Mouse (Mus musculus): ENCODE measurements around the gene Rimbp3.
"Not testable (repeated sequence)": the region's sequence is repeated elsewhere in the genome, so short reads cannot be mapped to it uniquely, and the experiment has no call there.

The Rimbp3 gene

GRCm38 (mm10) chr16:17208389-17209361 lies at the start of gene Rimbp3:
Gene Rimbp3, plus strand, starts transcription at chr16:17208603.
- DNase-seq: peak; percentile 82 to 89

DNA sequence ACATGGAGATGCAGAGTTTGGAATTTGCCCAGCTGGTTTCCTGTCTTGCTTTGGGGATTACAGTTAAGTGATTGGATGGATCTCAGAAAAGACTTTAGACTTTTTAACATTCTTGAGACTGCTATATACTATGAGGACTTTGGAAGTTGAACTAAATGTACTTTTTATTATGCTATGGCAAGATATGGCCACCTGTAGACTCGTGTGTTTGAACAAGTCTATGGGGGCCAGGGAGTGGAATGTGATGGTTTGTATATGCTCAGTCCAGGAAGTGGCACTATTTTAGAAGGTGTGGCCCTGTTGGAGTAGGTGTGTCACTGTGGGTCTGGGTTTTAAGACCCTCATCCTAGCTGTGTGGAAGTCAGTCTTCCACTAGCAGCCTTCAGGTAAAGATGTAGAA lies 42.9 kb upstream of the Rimbp3 start:
- not testable (repeated sequence) for DNase-seq

DNA sequence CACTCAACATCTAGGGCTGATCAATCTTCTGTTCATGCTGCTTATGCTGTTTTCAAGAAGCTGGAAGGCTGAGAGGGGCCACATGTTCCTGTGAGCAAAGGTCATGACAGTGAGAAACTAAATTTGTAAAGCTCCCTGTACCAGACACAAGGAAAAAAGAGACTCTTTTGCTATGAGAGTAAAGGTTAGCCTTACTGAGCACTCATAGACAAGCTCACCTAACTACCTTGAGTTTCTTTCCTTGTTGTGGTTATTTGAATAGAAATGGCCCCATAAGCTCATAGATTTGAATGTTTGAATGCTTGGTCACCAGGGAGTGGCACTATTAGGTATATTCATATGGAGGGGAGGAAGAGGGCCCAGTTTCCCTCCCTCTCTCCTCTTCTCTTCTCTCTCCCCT lies 41.2 kb upstream of the Rimbp3 start:
- no peak for DNase-seq

- DNase-seq: no peak
Measured at GRCm38 (mm10) chr16:17168049-17168448, 40.4 kb upstream of the Rimbp3 start.

DNA sequence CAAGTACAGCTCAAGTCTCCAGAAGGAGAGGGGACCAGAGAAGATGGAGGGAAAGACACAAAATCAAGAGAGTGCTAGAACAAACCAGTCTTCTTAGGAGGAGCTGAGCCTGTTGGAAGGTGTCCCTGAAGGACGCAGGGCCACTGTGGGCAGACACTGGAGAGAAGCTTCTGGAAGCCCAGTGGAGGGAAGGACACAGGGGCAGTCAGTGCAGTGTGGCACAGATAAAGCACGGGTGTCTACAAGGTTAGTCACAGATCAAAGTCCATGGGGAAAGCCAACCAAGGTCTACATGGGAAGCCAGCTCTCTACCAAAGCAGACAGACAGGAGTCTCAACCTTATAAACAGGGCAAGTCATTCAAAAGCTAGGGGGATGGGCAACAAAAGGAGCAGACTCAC lies 32.6 kb upstream of the Rimbp3 start:
- DNase-seq: no peak

DNA sequence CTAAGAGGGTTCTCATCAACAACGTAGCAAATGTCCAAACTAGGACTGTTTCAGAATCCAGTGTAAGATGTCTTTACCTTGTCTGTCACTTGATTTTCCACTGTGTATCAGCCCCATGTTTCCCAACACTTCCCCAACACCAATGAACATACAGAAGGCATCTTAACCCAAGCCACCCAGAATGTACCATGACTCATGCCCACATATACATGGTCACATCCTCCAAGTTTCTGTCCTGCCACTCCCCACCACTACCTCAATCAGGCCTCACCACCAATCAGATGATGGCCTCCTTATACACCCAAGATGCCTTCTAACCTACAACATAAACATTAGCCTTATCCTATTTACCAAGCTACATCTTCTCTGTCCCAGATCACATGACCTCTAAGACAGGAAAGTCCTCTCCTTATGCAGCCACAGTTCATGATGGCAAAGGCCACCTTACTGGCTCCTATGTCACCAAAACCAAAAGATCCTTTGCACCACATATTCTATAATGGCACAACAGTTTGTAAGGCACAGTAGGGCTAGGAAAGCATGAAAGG lies 30.7 kb upstream of the Rimbp3 start:
- no peak for DNase-seq

DNA sequence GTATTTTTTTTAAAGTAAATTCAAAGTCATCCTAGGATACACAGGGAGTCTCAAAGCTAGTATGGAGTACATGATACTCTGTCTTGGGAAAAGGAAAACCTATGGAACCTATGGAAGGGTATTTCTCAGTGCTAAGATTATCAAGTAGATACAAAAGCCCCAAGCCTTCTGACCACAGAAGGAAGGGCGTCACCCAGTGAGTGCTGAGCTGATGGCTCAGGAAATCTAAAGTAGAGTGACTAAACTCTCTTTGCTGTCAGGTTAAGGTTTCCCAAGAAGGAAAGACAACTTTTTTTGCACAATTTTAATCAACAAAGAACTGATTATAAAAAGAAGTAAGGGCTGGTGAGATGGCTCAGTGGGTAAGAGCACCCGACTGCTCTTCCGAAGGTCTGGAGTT lies 28.7 kb upstream of the Rimbp3 start:
- no peak for DNase-seq

GRCm38 (mm10) chr16:17181382-17181781 lies 27.0 kb upstream of the Rimbp3 start:
- DNase-seq: no peak

- DNase-seq: no peak
Measured at GRCm38 (mm10) chr16:17182136-17182535, 26.3 kb upstream of the Rimbp3 start.

GRCm38 (mm10) chr16:17183003-17183402 lies 25.4 kb upstream of the Rimbp3 start:
- no peak for DNase-seq

GRCm38 (mm10) chr16:17185475-17185874 lies 22.9 kb upstream of the Rimbp3 start:
- no peak for DNase-seq

DNA sequence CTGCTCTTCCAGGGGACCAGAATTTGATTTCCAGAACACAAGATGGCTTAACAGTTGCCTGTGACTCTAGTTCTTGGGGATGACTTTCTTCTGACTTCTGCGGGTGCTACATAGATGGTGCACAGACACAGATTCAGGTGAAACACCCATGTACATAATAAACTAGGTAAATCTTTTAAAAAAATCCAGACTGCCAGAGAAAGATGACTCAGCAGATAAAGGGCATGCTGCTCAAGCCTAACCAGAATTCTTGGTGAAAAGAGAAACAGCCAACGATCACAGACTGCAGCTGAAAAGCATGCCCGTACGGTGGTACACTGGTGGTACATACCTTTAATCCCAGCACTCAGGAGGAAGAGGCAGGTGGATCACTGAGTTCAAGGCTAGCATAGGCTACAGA lies 14.6 kb upstream of the Rimbp3 start:
- no peak for DNase-seq

GRCm38 (mm10) chr16:17200121-17200952 lies 8.1 kb upstream of the Rimbp3 start:
- DNase-seq: no peak

DNA sequence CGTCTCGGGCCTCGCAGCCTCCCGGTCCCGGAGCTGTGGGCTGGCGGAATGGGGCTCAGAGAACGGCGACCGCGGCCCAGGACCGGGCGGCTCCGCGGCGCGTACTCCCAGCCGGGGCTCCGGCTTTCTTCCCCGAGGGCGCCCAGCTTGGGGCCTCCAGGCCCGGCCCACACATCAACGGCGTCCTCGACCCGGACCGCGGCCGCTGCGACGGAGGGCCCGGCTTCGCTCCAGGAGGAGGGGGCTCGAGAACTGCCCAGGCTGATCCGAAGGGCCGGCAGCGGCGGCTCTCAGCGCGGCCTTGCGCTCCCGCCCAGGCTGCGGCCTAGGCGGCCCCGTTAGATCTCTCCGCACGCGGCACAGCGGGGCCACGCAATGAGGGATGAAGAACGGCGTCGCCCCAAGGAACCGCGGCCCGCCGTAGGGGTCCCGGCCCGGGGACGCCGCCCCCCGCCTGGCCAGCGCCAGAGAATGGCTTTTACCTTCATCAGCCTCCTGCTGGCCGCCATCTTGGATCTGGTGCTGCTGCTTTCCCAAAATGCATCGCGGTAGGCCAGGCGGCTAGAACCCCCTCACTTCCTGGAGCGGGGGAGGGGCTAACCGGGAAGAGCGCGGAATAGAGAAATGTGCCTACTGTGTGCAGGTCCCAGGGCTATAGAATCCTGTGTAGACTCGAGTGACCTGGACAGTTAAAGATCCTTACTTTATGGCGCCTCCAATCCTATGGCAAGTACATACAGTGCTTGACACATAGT lies 7.3 kb upstream of the Rimbp3 start:
- peak; percentile 88 to 91 for DNase-seq

- no peak for DNase-seq
Measured at GRCm38 (mm10) chr16:17201977-17202376, 6.4 kb upstream of the Rimbp3 start.

DNA sequence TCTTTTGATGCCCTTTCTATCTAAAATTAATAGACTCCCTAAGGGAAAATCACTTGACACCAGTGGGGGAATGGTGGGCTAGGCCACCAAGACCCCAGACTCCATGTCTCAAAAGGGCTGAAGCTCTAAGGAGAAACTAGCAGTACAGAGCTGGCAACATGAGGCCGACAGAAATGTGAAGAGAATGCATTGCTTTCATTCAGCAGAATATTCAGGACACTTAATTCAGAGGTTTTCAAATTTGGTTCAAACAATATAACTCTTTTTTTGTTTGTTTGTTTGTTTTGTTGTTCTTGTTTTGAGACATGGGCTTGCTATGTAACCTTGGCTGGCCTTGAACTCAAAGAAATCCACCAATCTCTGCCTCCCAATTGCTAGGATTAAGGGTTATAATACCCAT lies 5.9 kb upstream of the Rimbp3 start, which contains the start of gene Ube2l3:
Gene Ube2l3 (minus strand): TSS at position 101 of the 400 bp plus-strand sequence.
- DNase-seq: no peak

DNA sequence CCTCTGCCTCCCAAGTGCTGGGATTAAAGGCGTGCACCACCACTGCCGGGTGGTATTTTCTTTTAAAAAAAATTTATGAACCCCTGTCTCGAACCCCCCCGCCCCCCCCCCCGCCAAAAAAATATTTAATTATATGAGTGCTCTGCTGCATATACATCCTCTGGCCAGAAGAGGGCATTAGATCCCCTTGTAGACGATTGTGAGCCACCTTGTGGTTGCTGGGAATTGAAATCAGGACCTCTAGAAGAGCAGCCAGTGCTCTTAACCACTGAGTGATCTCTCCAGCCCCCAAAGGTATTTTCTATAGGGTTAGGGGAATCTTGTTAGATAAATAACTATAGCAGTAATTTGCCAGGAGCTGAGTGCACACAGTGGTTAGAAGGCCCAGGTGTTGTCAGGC lies 3.4 kb upstream of the Rimbp3 start:
- peak in 1 of 2 experiments; percentile 44 for DNase-seq

- DNase-seq: peak in 1 of 2 experiments; percentile 43
Measured at GRCm38 (mm10) chr16:17209404-17209960, 1.1 kb downstream of the Rimbp3 start.

GRCm38 (mm10) chr16:17209981-17210838 lies 1.8 kb downstream of the Rimbp3 start:
- peak; percentile 92 to 95 for DNase-seq

DNA sequence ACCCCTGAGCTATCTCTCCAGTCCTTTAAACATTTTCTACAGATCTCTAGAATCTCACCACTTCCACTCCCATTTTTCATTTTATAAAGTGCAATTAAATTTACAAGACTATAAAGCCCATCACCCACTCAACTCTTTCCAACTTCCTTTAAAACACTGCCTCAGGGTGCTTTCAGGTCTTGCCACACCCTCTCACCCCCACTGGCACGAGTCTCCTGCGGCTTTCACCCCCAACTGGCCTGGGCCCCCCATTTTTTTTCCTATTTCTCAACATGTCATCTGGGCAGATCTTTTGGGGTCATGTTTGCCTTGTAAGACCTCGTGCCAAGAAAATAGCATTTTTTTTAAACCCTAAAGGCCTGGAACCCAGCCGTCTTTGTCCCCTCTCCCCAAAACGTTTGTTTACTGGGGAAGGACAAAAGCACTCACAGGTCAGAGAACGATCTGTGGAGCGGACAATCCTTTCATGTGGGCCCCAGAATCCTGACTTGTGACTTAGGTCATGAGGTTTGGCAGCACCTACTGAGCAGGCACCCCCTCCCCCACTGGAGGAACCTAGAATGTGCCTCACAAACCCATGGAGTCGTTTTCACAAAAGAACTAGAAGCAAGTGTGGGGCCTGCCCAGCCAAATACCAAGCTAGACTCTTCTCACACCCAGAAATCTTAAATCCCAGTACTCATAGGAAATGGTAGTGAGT lies 8.7 kb downstream of the Rimbp3 start:
- DNase-seq: no peak

All from cerebellum, postnatal 25 days (tissue).